Mouse (Mus musculus) lung, postnatal 0 days (tissue): ENCODE data around the gene Smim13.

Experiments used
- CTCF ChIP-seq: IDR thresholded peaks from 2 replicates; pipeline ENCODE4 v1.5.1; 2016; ENCODE audit warnings: antibody characterized with exemption, mild to moderate bottlenecking
- EP300 ChIP-seq: IDR thresholded peaks from 2 replicates; pipeline ENCODE4 v1.6.1; 2016; ENCODE audit warnings: antibody characterized with exemption, mild to moderate bottlenecking, control low read depth

- TF ChIP-seq CTCF: no peak
- no peak for TF ChIP-seq EP300
These were observed 48.8 kb upstream of the Smim13 start for GRCm38 (mm10) chr13:41200861-41201260.
